Mouse (Mus musculus) R1 (cell line): Measurements from ENCODE around the gene Polr3h.
A peak's percentile ranks its signal among the peaks of the same experiment; 100 is the strongest.

Source experiments
- DNase-seq: peaks from one replicate; pipeline ENCODE4 v3.0.0-alpha.2; 2018; ENCODE audit warnings: low read depth, low spot score

Gene Polr3h

DNA sequence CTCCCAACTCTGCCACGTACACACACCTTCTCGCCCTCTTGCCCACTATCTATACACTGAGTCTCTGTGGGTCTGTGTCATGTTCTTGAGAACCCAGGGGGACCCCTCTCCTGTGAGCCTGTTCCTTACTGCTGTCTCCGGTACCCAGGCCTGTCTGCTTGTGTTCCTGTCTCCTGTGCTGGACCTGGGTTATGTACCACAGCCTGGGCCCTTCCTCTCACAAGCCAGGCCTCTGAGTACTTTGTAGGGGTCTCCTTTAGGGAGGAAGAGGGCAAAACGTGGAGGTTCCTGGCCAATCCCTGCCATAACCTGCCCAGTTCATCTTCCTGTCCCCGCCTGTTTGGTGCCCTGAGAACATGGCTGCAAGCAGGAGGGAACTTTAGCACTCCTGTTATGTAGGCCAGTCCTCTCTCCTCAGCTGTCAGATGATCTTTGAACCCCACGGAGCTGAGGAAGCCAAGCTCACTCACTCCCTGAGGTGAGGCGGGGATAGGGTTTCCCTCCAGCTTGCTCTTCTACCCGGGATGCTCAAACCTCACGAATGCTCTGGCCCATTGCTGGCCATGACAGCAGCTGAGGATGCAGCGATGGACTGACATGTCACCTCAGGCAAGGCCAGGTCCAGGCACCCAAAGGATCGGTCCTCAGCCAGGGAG is 23.6 kb upstream of the Polr3h start:
- no peak for DNase-seq

- no peak for DNase-seq
Observed at GRCm38 (mm10) chr15:81949076-81949475, 23.0 kb upstream of the Polr3h start.

GRCm38 (mm10) chr15:81943176-81943749 is 17.2 kb upstream of the Polr3h start:
- DNase-seq, result no peak

DNA sequence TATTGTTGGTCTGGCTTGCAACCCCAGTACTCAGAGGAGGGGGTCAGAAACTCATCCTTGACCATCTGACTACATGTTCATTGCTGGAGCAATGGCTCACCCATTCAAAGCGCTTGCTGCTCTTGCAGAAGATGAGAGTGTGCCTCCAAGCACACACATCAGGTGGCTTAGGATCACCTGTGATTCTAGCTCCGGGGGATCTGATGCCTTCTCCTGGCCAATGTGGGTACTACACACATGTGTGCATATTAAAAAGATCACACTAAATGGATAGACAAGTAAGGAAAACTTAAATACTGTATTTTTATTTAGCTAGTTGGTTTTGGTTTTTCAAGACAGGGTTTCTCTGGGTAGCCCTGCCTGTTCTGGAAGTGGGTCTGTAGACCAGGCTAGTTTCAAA is 15.0 kb upstream of the Polr3h start:
- DNase-seq, result peak; percentile 52

GRCm38 (mm10) chr15:81940219-81940618 is 14.2 kb upstream of the Polr3h start:
- DNase-seq, result no peak

DNA sequence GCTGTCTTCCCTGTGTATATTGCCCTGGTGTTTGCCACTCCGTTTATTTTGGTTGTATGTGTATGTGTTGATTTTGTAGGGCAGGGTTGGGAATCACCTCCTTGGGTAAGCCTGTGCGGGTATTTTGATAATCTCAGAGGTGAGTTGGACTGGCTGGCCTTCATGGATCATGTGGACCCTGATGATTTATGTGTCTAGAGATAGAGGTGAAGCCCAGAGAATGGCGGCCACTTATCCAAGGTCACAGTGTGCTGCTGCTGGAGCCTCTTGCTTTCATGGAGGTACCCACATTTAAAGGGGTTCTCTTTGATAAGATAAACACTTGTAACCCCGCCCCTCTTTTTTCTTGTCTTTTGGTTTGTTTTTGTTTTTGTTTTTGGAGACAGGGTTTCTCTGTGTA is 13.7 kb upstream of the Polr3h start:
- DNase-seq, result no peak

GRCm38 (mm10) chr15:81939157-81939715 is 13.2 kb upstream of the Polr3h start:
- no peak for DNase-seq

GRCm38 (mm10) chr15:81938246-81938645 is 12.2 kb upstream of the Polr3h start:
- peak; percentile 66 for DNase-seq

GRCm38 (mm10) chr15:81937098-81937972 is 11.3 kb upstream of the Polr3h start:
- DNase-seq, result no peak

GRCm38 (mm10) chr15:81936679-81937078 is 10.6 kb upstream of the Polr3h start, which contains the start of gene Csdc2:
TSS of gene Csdc2 (plus strand) at chr15:81936759.
- peak; percentile 57 for DNase-seq

GRCm38 (mm10) chr15:81935869-81936637 is 10.0 kb upstream of the Polr3h start:
- DNase-seq, result no peak

- DNase-seq, result no peak
Observed at GRCm38 (mm10) chr15:81933986-81934385, 7.9 kb upstream of the Polr3h start.

DNA sequence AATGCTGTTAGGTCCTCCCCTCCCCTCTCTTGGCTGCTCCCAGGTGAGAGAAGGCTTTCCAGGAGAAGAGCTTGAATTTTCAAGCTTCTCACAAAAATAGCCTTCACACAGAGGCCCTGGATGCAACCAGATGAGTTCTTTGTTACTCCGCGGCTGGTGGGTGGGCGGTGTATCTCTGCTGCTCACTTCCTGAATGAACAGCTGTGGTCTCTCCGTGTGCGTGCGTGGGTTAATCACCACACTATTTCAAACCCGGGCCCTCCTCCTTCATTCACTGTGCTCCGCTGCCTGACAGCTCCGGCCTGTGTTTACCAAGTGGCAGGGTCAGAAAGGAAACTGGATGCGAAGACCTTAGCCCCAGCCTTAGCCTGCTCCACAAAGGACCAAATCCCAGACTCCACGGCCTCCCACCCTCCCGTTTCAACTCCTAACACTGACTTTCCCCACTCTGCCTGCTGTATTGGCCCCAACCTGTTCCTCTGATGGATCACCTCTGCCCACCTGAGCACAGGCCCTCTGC is 7.0 kb upstream of the Polr3h start:
- no peak for DNase-seq

- no peak for DNase-seq
Observed at GRCm38 (mm10) chr15:81928277-81928676, 2.2 kb upstream of the Polr3h start.

GRCm38 (mm10) chr15:81927741-81928140 is 1.7 kb upstream of the Polr3h start:
- DNase-seq, result no peak

DNA sequence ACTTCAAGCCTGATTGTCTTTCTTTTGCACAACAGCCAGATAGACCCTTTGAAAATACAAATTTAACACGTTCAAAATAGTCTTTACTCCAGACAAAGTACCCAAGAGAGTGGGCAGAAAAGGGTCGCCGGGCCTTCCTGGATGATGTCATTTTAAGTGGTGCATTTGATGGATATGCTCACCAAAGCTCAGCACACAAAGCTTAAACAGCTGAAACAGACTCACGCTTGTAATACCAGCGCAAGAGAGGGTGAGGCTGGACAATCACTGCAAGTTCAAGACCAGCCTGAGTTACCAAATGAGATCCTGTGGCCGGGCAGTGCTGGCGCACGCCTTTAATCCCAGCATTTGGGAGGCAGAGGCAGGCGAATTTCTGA is 394 bp upstream of the Polr3h start:
- no peak for DNase-seq

- DNase-seq, result no peak
Observed at GRCm38 (mm10) chr15:81924933-81925332, 1.1 kb downstream of the Polr3h start.

DNA sequence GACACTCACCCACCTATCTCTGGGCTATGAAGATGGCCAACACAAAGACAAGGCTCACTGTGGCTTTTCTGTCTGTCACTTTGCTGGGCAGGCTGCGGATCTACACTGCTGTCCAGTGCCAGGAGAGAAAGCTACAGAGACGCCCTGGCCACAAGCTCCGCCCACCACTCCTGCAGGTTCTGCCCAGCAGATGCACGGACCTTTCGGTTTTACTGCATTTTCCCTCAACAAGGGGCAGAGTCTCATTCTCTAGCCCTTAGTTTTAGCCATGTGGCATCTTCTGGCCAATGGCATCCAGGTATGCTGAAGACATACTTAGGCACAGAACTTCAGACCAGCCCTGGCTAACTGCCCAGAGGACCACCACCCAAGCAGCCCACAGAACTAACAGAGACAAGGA is 4.8 kb downstream of the Polr3h start:
- no peak for DNase-seq

DNA sequence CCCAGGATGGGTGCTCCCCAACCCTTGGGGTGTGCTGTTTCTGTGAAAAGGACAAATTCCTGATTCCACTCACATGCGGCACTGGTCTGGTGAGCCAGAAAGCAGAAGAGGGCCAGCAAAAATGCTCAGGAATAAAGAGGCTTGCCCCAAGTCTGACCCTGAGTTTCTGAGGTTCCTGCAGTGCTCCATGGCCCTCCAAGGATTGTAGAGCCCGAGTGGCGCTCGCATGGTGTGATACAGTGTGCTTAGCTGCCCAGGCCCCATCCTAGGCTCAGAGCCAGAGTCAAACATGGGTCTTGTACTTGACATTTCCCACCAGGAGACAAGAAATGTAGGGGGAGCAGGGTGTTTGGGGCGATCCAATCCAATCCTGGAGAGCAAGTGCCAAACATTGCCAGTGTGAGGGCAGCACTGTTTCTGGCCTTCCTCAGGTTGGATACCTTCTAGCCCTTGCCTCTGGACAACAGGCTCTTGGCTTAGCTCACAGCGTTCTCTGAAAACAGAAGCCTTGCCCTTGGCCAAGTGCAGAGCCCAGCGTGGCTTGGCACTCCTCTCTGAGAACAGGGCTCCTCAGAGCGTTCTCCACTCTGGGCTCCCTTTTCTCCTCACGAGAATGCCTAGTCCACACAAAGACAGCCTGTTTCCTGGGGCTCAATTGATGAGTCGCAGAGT is 5.4 kb downstream of the Polr3h start:
- DNase-seq, result no peak

DNA sequence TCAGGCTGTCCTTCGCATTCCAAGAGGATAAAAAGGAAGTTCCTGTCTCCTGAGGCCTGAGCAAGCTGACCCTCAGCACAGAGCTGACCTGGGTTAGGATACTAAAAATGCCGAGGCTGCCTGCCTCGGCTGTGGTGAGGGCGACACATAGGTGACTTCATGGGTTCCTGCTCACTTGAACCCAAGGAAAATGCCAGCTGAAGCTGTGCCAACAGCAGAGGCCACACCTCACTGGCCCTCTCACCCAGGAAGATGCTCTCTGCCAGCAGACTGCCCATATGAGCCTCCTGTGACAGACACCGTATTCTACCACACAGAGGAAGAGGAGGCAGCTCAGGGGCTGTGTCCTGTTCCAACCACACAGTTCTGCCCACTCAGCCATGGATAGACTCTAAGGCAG is 7.0 kb downstream of the Polr3h start:
- DNase-seq, result no peak
